Mouse (Mus musculus) limb, embryonic 14.5 days (tissue): ENCODE measurements at regions not wholly inside any gene's neighbourhood (a gene's known extent, or its start where the extent isn't known, plus 50 kb on each side); places are given as distances from the start of the nearest gene placed in this dataset.
A peak's percentile ranks its signal among the peaks of the same experiment; 100 is the strongest.

Experiments
- ATAC-seq: fragments of 200-750 bp; cut with Nextera tagmentation; 2 replicates; pipeline ENCODE4 v1.8.0; 2017; ENCODE audit warnings: low read depth, moderate number of reproducible peaks, moderate TSS enrichment; ENCODE audit not compliant: low FRiP score
- DNase-seq: peaks from one replicate; pipeline ENCODE4 v3.0.0-alpha.2; 2015; ENCODE audit warnings: low spot score
- H3K27ac ChIP-seq: fragments of 300-500 bp; sonication (generic); replicated peaks from 2 replicates; pipeline ENCODE4 v1.5.1; 2014; ENCODE audit warnings: low read depth, mild to moderate bottlenecking, low read length, moderate library complexity, mixed read lengths
- H3K27me3 ChIP-seq: fragments of 300-500 bp; sonication (generic); 2 replicates; pipeline ENCODE4 v1.6.1; 2014; ENCODE audit warnings: low read length, mixed read lengths; ENCODE audit not compliant: control insufficient read depth, insufficient read depth
- H3K36me3 ChIP-seq: fragments of 300-500 bp; sonication (generic); 2 replicates; pipeline ENCODE4 v1.6.1; 2014; ENCODE audit warnings: mild to moderate bottlenecking, low read length, moderate library complexity, mixed read lengths; ENCODE audit not compliant: control insufficient read depth, insufficient read depth
- H3K4me1 ChIP-seq: fragments of 300-500 bp; sonication (generic); 2 replicates; pipeline ENCODE4 v1.6.1; 2014; ENCODE audit warnings: antibody characterized with exemption, low read length, mixed read lengths; ENCODE audit not compliant: control insufficient read depth, insufficient read depth
- H3K4me2 ChIP-seq: fragments of 300-500 bp; sonication (generic); replicated peaks from 2 replicates; pipeline ENCODE4 v1.6.1; 2014; ENCODE audit warnings: low read depth, mild to moderate bottlenecking, low read length, moderate library complexity; ENCODE audit not compliant: severe bottlenecking
- H3K4me3 ChIP-seq: fragments of 300-500 bp; sonication (generic); replicated peaks from 2 replicates; pipeline ENCODE4 v1.5.1; 2014; ENCODE audit warnings: low read length
- H3K9ac ChIP-seq: fragments of 300-500 bp; sonication (generic); 2 replicates; pipeline ENCODE4 v1.6.1; 2014; ENCODE audit warnings: mild to moderate bottlenecking, low read depth, low read length, moderate library complexity; ENCODE audit not compliant: severe bottlenecking
- H3K9me3 ChIP-seq: fragments of 300-500 bp; sonication (generic); 2 replicates; pipeline ENCODE4 v1.6.1; 2016; ENCODE audit warnings: low read length; ENCODE audit not compliant: control insufficient read depth
- POLR2A ChIP-seq: fragments of 200-500 bp; IDR thresholded peaks from 2 replicates; pipeline ENCODE4 v1.8.0; 2012; ENCODE audit warnings: inconsistent platforms, mild to moderate bottlenecking, moderate library complexity, borderline replicate concordance; ENCODE audit not compliant: insufficient read depth, insufficient read length; ENCODE audit errors: extremely low read depth
- WGBS: fragments of 180-500 bp; shearing (Covaris S2); extraction: QIAGEN DNeasy Blood & Tissue Kit; methylation state at CpG from one replicate; pipeline ENCODE4 v1.1.7; 2014; 5-methylcytosine and 5-hydroxymethylcytosine counted together

GRCm38 (mm10) chr14:76810697-76811589 lies 225.6 kb upstream of the Ccdc122 start:
- Histone ChIP-seq H3K36me3 (no peaks in the 10 kb centered on the region), H3K27ac (peak overlapping the region; percentile 88), H3K9me3 (no peaks in the 10 kb centered on the region), H3K4me2 (peak overlapping the region; percentile 39), H3K27me3 (no peaks in the 10 kb centered on the region), H3K4me1 (peaks cover 25% of the 10 kb centered on the region), H3K4me3 (0 out of 2 replicates have a peak overlapping the region, but pooled peaks have one; percentile 10), H3K9ac (peak overlapping the region; percentile 16; the same call in 1 of the 2 replicates)
- no peak for TF ChIP-seq POLR2A
- ATAC-seq (peak; percentile 77), DNase-seq (peak; percentile 70)
- 8% methylated on average over 21 of the region's 21 CpGs for WGBS

GRCm38 (mm10) chr14:76810041-76810440 lies 226.5 kb upstream of the Ccdc122 start:
- H3K36me3 ChIP-seq, result no peaks in the 10 kb centered on the region
- ATAC-seq, result no peak
- no peak overlapping the region for H3K9ac ChIP-seq
- no peak overlapping the region for H3K4me2 ChIP-seq
- 90% methylated on average over 3 of the region's 3 CpGs for WGBS
- no peaks in the 10 kb centered on the region for H3K27me3 ChIP-seq
- H3K27ac ChIP-seq, result peak overlapping the region; percentile 88; the same call in 1 of the 2 replicates
- no peaks in the 10 kb centered on the region for H3K9me3 ChIP-seq
- H3K4me3 ChIP-seq, result no peak overlapping the region
- TF ChIP-seq POLR2A, result no peak
- H3K4me1 ChIP-seq, result peaks cover 30% of the 10 kb centered on the region
- DNase-seq, result no peak

GRCm38 (mm10) chr14:76809411-76809810 lies 227.2 kb upstream of the Ccdc122 start:
- H3K4me1 ChIP-seq, result peaks cover 34% of the 10 kb centered on the region
- no peaks in the 10 kb centered on the region for H3K9me3 ChIP-seq
- no peaks in the 10 kb centered on the region for H3K27me3 ChIP-seq
- 97% methylated on average over 7 of the region's 7 CpGs for WGBS
- no peaks in the 10 kb centered on the region for H3K36me3 ChIP-seq
- H3K27ac ChIP-seq, result no peak overlapping the region
- no peak overlapping the region for H3K9ac ChIP-seq
- no peak overlapping the region for H3K4me3 ChIP-seq
- ATAC-seq, result no peak
- H3K4me2 ChIP-seq, result no peak overlapping the region
- no peak for DNase-seq
- TF ChIP-seq POLR2A, result no peak

- no peak for ATAC-seq
- TF ChIP-seq POLR2A, result no peak
- DNase-seq, result no peak
- H3K9me3 ChIP-seq, result no peaks in the 10 kb centered on the region
- no peak overlapping the region for H3K4me2 ChIP-seq
- no peak overlapping the region for H3K4me3 ChIP-seq
- H3K4me1 ChIP-seq, result peaks cover 27% of the 10 kb centered on the region
- no peaks in the 10 kb centered on the region for H3K36me3 ChIP-seq
- no peak overlapping the region for H3K9ac ChIP-seq
- 39% methylated on average over 13 of the region's 13 CpGs for WGBS
- no peaks in the 10 kb centered on the region for H3K27me3 ChIP-seq
- H3K27ac ChIP-seq, result peak overlapping the region; percentile 84
These were observed 231.3 kb upstream of the Ccdc122 start for GRCm38 (mm10) chr14:76805151-76805785.

GRCm38 (mm10) chr14:76804447-76805150 lies 232.0 kb upstream of the Ccdc122 start:
- no peaks in the 10 kb centered on the region for H3K9me3 ChIP-seq
- DNase-seq, result peak; percentile 66
- peaks cover 30% of the 10 kb centered on the region for H3K4me1 ChIP-seq
- peak overlapping the region; percentile 84 for H3K27ac ChIP-seq
- H3K9ac ChIP-seq, result no peak overlapping the region
- no peaks in the 10 kb centered on the region for H3K36me3 ChIP-seq
- 30% methylated on average over 6 of the region's 6 CpGs for WGBS
- H3K27me3 ChIP-seq, result no peaks in the 10 kb centered on the region
- no peak overlapping the region for H3K4me3 ChIP-seq
- no peak for TF ChIP-seq POLR2A
- no peak overlapping the region for H3K4me2 ChIP-seq
- peak; percentile 75 for ATAC-seq
